Mouse (Mus musculus) lung, embryonic 14.5 days (tissue): ENCODE results near the gene Kalrn. TPM values are rescaled to one million over a fixed set of nuclear protein-coding genes. Genes with fewer than 3 reads are reported as not detected.
A peak's percentile ranks its signal among the peaks of the same experiment; 100 is the strongest.

Experiments
- ATAC-seq: fragments of 200-750 bp; cut with Nextera tagmentation; 2 replicates; pipeline ENCODE4 v1.8.0; 2017; ENCODE audit warnings: mild to moderate bottlenecking, moderate TSS enrichment, moderate library complexity; ENCODE audit not compliant: insufficient read depth
- DNase-seq: peaks from one replicate; pipeline ENCODE4 v3.0.0-alpha.2; 2015
- H3K27ac ChIP-seq: fragments of 300-500 bp; sonication (generic); 2 replicates; pipeline ENCODE4 v1.5.1; 2014; ENCODE audit warnings: low read depth, mild to moderate bottlenecking, moderate library complexity
- H3K27me3 ChIP-seq: fragments of 300-500 bp; sonication (generic); 2 replicates; pipeline ENCODE4 v1.6.1; 2014; ENCODE audit warnings: low read length, control low read depth; ENCODE audit not compliant: insufficient read depth
- H3K36me3 ChIP-seq: fragments of 300-500 bp; sonication (generic); 2 replicates; pipeline ENCODE4 v1.6.1; 2014; ENCODE audit warnings: control low read depth; ENCODE audit not compliant: insufficient read depth
- H3K4me1 ChIP-seq: fragments of 300-500 bp; sonication (generic); 2 replicates; pipeline ENCODE4 v1.6.1; 2014; ENCODE audit warnings: antibody characterized with exemption, control low read depth; ENCODE audit not compliant: insufficient read depth
- H3K4me2 ChIP-seq: fragments of 300-500 bp; sonication (generic); 2 replicates; pipeline ENCODE4 v1.6.1; 2014; ENCODE audit warnings: mild to moderate bottlenecking
- H3K4me3 ChIP-seq: fragments of 300-500 bp; sonication (generic); 2 replicates; pipeline ENCODE4 v1.5.1; 2014; ENCODE audit warnings: low read depth, low read length
- H3K9ac ChIP-seq: fragments of 300-500 bp; sonication (generic); 2 replicates; pipeline ENCODE4 v1.6.1; 2014
- H3K9me3 ChIP-seq: fragments of 300-500 bp; sonication (generic); 2 replicates; pipeline ENCODE4 v1.6.1; 2016; ENCODE audit warnings: low read depth, low read length, control low read depth
- CTCF ChIP-seq: IDR thresholded peaks from 2 replicates; pipeline ENCODE4 v1.5.1; 2016; ENCODE audit warnings: antibody characterized with exemption, low read depth
- WGBS: fragments of 180-500 bp; shearing (Covaris S2); extraction: QIAGEN DNeasy Blood & Tissue Kit; methylation state at CpG from one replicate; pipeline ENCODE4 v1.1.7; 2014; 5-methylcytosine and 5-hydroxymethylcytosine counted together
- polyA plus RNA-seq: library from polyadenylated mRNA; unstranded; fragments of >200 nt; fragmentation: Nextera tagmentation; extraction: Ambion mirVana; gene quantifications from 2 replicates; pipeline ENCODE4 v1.2.1, GENCODE M21; 2014

Kalrn gene
- polyA plus RNA-seq, 1 experiment from 2014 or later, result 15.0 TPM

GRCm38 (mm10) chr16:34270681-34271080 lies 302.7 kb downstream of the Kalrn start:
- H3K4me2 ChIP-seq, result no peak overlapping the region
- H3K4me3 ChIP-seq, result no peak overlapping the region
- no peak overlapping the region for H3K27ac ChIP-seq
- ATAC-seq (no peak), DNase-seq (no peak)
- no peak overlapping the region for H3K9ac ChIP-seq
- H3K36me3 ChIP-seq, result no peaks in the 10 kb centered on the region
- no peak for TF ChIP-seq CTCF
- H3K27me3 ChIP-seq, result no peaks in the 10 kb centered on the region
- H3K4me1 ChIP-seq, result no peaks in the 10 kb centered on the region
- 62% methylated on average over 2 of the region's 2 CpGs for WGBS
- no peaks in the 10 kb centered on the region for H3K9me3 ChIP-seq

- Histone ChIP-seq H3K27me3 (no peaks in the 10 kb centered on the region), H3K9me3 (no peaks in the 10 kb centered on the region), H3K9ac (no peak overlapping the region), H3K27ac (no peak overlapping the region), H3K4me3 (no peak overlapping the region), H3K4me1 (no peaks in the 10 kb centered on the region), H3K4me2 (no peak overlapping the region), H3K36me3 (no peaks in the 10 kb centered on the region)
- TF ChIP-seq CTCF, result no peak
- 41% methylated on average over 8 of the region's 8 CpGs for WGBS
- DNase-seq, result peak; percentile 62
- peak; percentile 14; the same call in 1 of the 2 replicates for ATAC-seq
Observed at GRCm38 (mm10) chr16:34269642-34270041, 303.7 kb downstream of the Kalrn start.

- ATAC-seq (no peak), DNase-seq (no peak)
- no peaks in the 10 kb centered on the region for H3K9me3 ChIP-seq
- peaks cover 7% of the 10 kb centered on the region; the same call in 1 of the 2 replicates for H3K4me1 ChIP-seq
- H3K4me3 ChIP-seq, result no peak overlapping the region
- no peak overlapping the region for H3K9ac ChIP-seq
- H3K4me2 ChIP-seq, result no peak overlapping the region
- H3K36me3 ChIP-seq, result no peaks in the 10 kb centered on the region
- no peak overlapping the region for H3K27ac ChIP-seq
- 97% methylated on average over 1 of the region's 1 CpGs for WGBS
- H3K27me3 ChIP-seq, result no peaks in the 10 kb centered on the region
- TF ChIP-seq CTCF, result peak; percentile 29
Observed at GRCm38 (mm10) chr16:34267751-34268150, 305.6 kb downstream of the Kalrn start.

GRCm38 (mm10) chr16:34264671-34265070 lies 308.7 kb downstream of the Kalrn start:
- Histone ChIP-seq H3K9me3 (no peaks in the 10 kb centered on the region), H3K4me3 (no peak overlapping the region), H3K36me3 (no peaks in the 10 kb centered on the region), H3K9ac (no peak overlapping the region), H3K27me3 (no peaks in the 10 kb centered on the region), H3K4me2 (no peak overlapping the region), H3K4me1 (peaks cover 9% of the 10 kb centered on the region; the same call in 1 of the 2 replicates), H3K27ac (no peak overlapping the region)
- no peak for DNase-seq
- no peak for TF ChIP-seq CTCF
- 82% methylated on average over 3 of the region's 3 CpGs for WGBS
- ATAC-seq, result no peak

GRCm38 (mm10) chr16:34262731-34263460 lies 310.4 kb downstream of the Kalrn start:
- H3K9ac ChIP-seq, result peak overlapping the region; percentile 27; the same call in 1 of the 2 replicates
- H3K4me2 ChIP-seq, result peak overlapping the region; percentile 56
- peaks cover 9% of the 10 kb centered on the region; the same call in 1 of the 2 replicates for H3K4me1 ChIP-seq
- H3K4me3 ChIP-seq, result peak overlapping the region; percentile 23; the same call in 1 of the 2 replicates
- no peak for TF ChIP-seq CTCF
- 22% methylated on average over 22 of the region's 22 CpGs for WGBS
- DNase-seq (peak; percentile 97), ATAC-seq (peak; percentile 96)
- H3K27me3 ChIP-seq, result no peaks in the 10 kb centered on the region
- H3K9me3 ChIP-seq, result no peaks in the 10 kb centered on the region
- no peaks in the 10 kb centered on the region for H3K36me3 ChIP-seq
- peak overlapping the region; percentile 33; the same call in 1 of the 2 replicates for H3K27ac ChIP-seq

- H3K9ac ChIP-seq, result no peak overlapping the region
- no peak for DNase-seq
- H3K27me3 ChIP-seq, result no peaks in the 10 kb centered on the region
- no peaks in the 10 kb centered on the region for H3K9me3 ChIP-seq
- 48% methylated on average over 10 of the region's 10 CpGs for WGBS
- H3K4me1 ChIP-seq, result peaks cover 9% of the 10 kb centered on the region; the same call in 1 of the 2 replicates
- no peaks in the 10 kb centered on the region for H3K36me3 ChIP-seq
- ATAC-seq, result no peak
- H3K4me3 ChIP-seq, result no peak overlapping the region
- no peak overlapping the region for H3K27ac ChIP-seq
- TF ChIP-seq CTCF, result no peak
- H3K4me2 ChIP-seq, result no peak overlapping the region; the same call in 1 of the 2 replicates
Observed at GRCm38 (mm10) chr16:34260971-34261924, 312.1 kb downstream of the Kalrn start.

- 37% methylated on average over 2 of the region's 2 CpGs for WGBS
- no peak for TF ChIP-seq CTCF
- Histone ChIP-seq H3K27ac (no peak overlapping the region), H3K9ac (no peak overlapping the region), H3K36me3 (peaks cover 15% of the 10 kb centered on the region; the same call in 1 of the 2 replicates), H3K4me2 (no peak overlapping the region), H3K27me3 (no peaks in the 10 kb centered on the region), H3K4me3 (no peak overlapping the region), H3K9me3 (no peaks in the 10 kb centered on the region), H3K4me1 (no peaks in the 10 kb centered on the region)
- DNase-seq (no peak), ATAC-seq (no peak)
Observed at GRCm38 (mm10) chr16:34254646-34255022, 318.7 kb downstream of the Kalrn start.
